Mouse (Mus musculus): ENCODE measurements at regions not wholly inside any gene's neighbourhood (a gene's known extent, or its start where the extent isn't known, plus 50 kb on each side); places are given as distances from the start of the nearest gene placed in this dataset.
A peak's percentile ranks its signal among the peaks of the same experiment; 100 is the strongest.
"Not testable (repeated sequence)": the region's sequence is repeated elsewhere in the genome, so short reads cannot be mapped to it uniquely, and the experiment has no call there.

GRCm38 (mm10) chr7:129764456-129764970 is 172.8 kb downstream of the Wdr11 start:
- H3K27me3 ChIP-seq (replicated peaks; ENCODE audit: control insufficient read depth, insufficient read depth, low read length), result no peaks in the 10 kb centered on the region
- ATAC-seq, result no peak
- H3K9me3 ChIP-seq (ENCODE audit: control insufficient read depth, low read length), result no peaks in the 10 kb centered on the region
- H3K27ac ChIP-seq (ENCODE audit: low read length), result no peak overlapping the region
- no peak overlapping the region for H3K9ac ChIP-seq (replicated peaks; ENCODE audit: low read depth, low read length)
- H3K4me2 ChIP-seq (ENCODE audit: low read length), result no peak overlapping the region
- no peaks in the 10 kb centered on the region for H3K36me3 ChIP-seq (ENCODE audit: control insufficient read depth, insufficient read depth)
- H3K4me1 ChIP-seq (replicated peaks; ENCODE audit: control insufficient read depth, insufficient read depth, low read length), result no peaks in the 10 kb centered on the region; the same call in 1 of the 2 replicates
- 93% methylated on average over 5 of the region's 5 CpGs for WGBS
- no peak overlapping the region for H3K4me3 ChIP-seq (replicated peaks; ENCODE audit: low read length)

GRCm38 (mm10) chr7:129765681-129766080 is 174.0 kb downstream of the Wdr11 start:
- WGBS, result 73% methylated on average over 7 of the region's 7 CpGs
- Histone ChIP-seq H3K4me3 (replicated peaks; ENCODE audit: low read length) (no peak overlapping the region), H3K4me2 (ENCODE audit: low read length) (no peak overlapping the region), H3K9me3 (ENCODE audit: control insufficient read depth, low read length) (no peaks in the 10 kb centered on the region), H3K27ac (ENCODE audit: low read length) (no peak overlapping the region), H3K4me1 (replicated peaks; ENCODE audit: control insufficient read depth, insufficient read depth, low read length) (no peaks in the 10 kb centered on the region; the same call in 1 of the 2 replicates), H3K9ac (replicated peaks; ENCODE audit: low read depth, low read length) (no peak overlapping the region), H3K27me3 (replicated peaks; ENCODE audit: control insufficient read depth, insufficient read depth, low read length) (no peaks in the 10 kb centered on the region), H3K36me3 (ENCODE audit: control insufficient read depth, insufficient read depth) (no peaks in the 10 kb centered on the region)
- no peak for ATAC-seq

DNA sequence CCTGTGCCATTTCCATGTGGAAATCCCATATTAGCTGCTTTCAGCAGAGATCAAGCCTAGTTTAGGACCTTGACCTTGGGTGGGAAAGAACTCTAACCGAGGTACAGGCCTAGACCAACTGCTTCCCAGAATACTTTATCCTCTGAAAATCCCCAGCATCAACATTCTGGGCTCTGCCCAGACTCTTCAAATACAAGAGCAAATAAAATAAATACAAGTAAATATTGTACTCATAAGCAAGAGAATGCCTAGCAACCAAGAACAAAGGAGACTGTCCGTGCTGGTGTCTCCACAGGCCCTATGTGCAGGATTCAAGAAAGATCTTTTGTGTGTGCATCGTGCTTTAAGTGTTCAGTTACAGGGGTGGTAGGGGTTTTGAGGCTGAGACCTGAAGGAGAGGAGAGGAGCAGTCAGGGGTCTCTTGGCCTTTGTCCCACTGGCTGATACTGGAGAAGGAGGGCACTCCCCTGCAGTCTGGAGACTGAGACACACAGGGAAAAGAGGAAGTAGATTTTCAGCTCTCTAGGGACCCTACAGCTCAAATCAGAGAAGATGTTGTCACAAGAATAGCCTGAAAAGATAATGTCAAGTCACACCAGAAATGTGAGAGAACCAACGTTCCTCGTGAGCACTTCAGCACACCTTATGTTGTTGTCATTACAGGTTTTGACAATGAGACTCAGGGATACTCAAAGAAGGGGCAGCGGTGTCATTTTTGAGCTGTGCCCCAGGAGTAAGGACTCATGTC is 174.6 kb downstream of the Wdr11 start:
- Histone ChIP-seq H3K4me2 (ENCODE audit: low read length) (no peak overlapping the region), H3K9ac (replicated peaks; ENCODE audit: low read depth, low read length) (no peak overlapping the region), H3K27ac (ENCODE audit: low read length) (no peak overlapping the region), H3K36me3 (ENCODE audit: control insufficient read depth, insufficient read depth) (no peaks in the 10 kb centered on the region), H3K4me1 (replicated peaks; ENCODE audit: control insufficient read depth, insufficient read depth, low read length) (no peaks in the 10 kb centered on the region; the same call in 1 of the 2 replicates), H3K9me3 (ENCODE audit: control insufficient read depth, low read length) (no peaks in the 10 kb centered on the region), H3K27me3 (replicated peaks; ENCODE audit: control insufficient read depth, insufficient read depth, low read length) (no peaks in the 10 kb centered on the region), H3K4me3 (replicated peaks; ENCODE audit: low read length) (no peak overlapping the region)
- 68% methylated on average over 6 of the region's 6 CpGs for WGBS
- ATAC-seq, result no peak

- not testable (repeated sequence) for ATAC-seq; H3K4me2 ChIP-seq (ENCODE audit: low read length); H3K27me3 ChIP-seq (replicated peaks; ENCODE audit: control insufficient read depth, insufficient read depth, low read length)
Observed at GRCm38 (mm10) chr7:129769673-129770072, 178.0 kb downstream of the Wdr11 start.

DNA sequence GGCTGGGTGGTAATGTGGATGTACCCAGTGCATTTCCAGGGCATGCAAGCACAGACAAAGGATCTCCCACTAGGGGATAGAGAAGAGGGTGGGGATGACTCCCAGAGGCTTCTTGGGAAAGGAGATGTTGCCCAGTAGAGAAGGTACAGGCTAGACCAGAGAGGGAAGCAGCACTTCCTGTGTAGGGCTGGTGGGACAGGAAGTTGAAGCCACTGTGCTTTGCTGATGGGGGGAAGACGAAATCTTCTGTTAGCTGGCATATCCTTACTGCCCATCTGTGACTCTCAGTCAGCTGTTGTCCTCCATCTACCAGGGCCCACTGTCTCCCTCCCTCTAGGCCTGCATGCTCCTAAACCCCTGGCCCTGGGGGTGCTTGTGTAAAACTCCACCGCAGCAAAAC is 180.2 kb downstream of the Wdr11 start:
- H3K4me3 ChIP-seq (replicated peaks; ENCODE audit: low read length), result no peak overlapping the region
- H3K9me3 ChIP-seq (ENCODE audit: control insufficient read depth, low read length), result no peaks in the 10 kb centered on the region
- H3K4me1 ChIP-seq (replicated peaks; ENCODE audit: control insufficient read depth, insufficient read depth, low read length), result peaks cover 18% of the 10 kb centered on the region
- H3K4me2 ChIP-seq (ENCODE audit: low read length), result no peak overlapping the region
- H3K27ac ChIP-seq (ENCODE audit: low read length), result no peak overlapping the region
- H3K27me3 ChIP-seq (replicated peaks; ENCODE audit: control insufficient read depth, insufficient read depth, low read length), result no peaks in the 10 kb centered on the region
- ATAC-seq, result no peak
- H3K36me3 ChIP-seq (ENCODE audit: control insufficient read depth, insufficient read depth), result no peaks in the 10 kb centered on the region
- H3K9ac ChIP-seq (replicated peaks; ENCODE audit: low read depth, low read length), result no peak overlapping the region
- WGBS, result 86% methylated on average over 2 of the region's 2 CpGs

More at GRCm38 (mm10) chr7:129769673-129770072, 178.0 kb downstream of the Wdr11 start:
- not testable (repeated sequence) for H3K4me3 ChIP-seq (replicated peaks; ENCODE audit: low read length); H3K9ac ChIP-seq (replicated peaks; ENCODE audit: low read depth, low read length); H3K36me3 ChIP-seq (ENCODE audit: control insufficient read depth, insufficient read depth); H3K9me3 ChIP-seq (ENCODE audit: control insufficient read depth, low read length); H3K27ac ChIP-seq (ENCODE audit: low read length)
- 94% methylated on average over 1 of the region's 1 CpGs for WGBS
- H3K4me1 ChIP-seq (replicated peaks; ENCODE audit: control insufficient read depth, insufficient read depth, low read length), result peaks cover 10% of the 10 kb centered on the region

DNA sequence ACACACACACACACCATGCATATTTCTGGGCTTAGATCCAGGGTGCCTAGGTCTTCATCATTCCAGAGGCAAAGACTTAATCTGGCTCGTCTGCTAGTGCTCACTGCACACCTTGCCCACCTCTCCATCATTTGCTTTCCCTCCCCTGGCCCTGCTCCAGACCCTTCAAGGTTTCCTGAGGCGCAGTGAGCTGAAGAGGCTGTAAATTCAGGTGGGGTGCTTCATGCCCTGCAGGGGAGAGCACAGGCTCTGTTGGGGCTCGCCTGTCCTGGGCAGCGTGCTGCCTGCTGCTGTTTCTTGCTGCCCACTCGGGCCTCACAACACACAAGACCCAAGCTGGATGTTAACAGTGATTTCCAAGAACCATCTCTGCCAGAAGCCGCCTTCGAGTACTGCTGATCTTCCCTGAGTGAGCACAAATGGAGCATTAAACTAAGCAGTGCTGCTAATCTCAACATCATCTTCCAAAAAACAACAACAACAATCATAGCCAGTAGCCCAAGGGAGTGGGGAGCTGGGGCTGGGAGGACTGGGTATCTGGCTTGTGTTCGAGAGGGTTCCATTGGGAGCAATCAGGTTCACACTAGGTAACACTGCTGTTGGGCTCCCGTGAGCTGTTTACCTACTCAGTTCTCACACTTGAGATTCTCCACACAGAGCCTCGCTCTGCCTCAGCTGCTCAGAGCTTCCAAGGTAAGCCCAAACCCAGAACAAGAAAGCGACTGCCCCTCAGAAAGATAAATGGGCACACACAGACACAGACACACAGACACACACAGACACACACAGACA is 181.1 kb downstream of the Wdr11 start:
- Histone ChIP-seq H3K36me3 (ENCODE audit: control insufficient read depth, insufficient read depth) (no peaks in the 10 kb centered on the region), H3K27ac (ENCODE audit: low read length) (no peak overlapping the region), H3K4me2 (ENCODE audit: low read length) (no peak overlapping the region), H3K9ac (replicated peaks; ENCODE audit: low read depth, low read length) (no peak overlapping the region), H3K4me3 (replicated peaks; ENCODE audit: low read length) (no peak overlapping the region), H3K4me1 (replicated peaks; ENCODE audit: control insufficient read depth, insufficient read depth, low read length) (peaks cover 18% of the 10 kb centered on the region), H3K9me3 (ENCODE audit: control insufficient read depth, low read length) (no peaks in the 10 kb centered on the region), H3K27me3 (replicated peaks; ENCODE audit: control insufficient read depth, insufficient read depth, low read length) (no peaks in the 10 kb centered on the region)
- WGBS, result 75% methylated on average over 11 of the region's 11 CpGs
- no peak for ATAC-seq

- WGBS, result 3% methylated on average over 17 of the region's 17 CpGs
- Histone ChIP-seq H3K27ac (ENCODE audit: low read length) (no peak overlapping the region), H3K9me3 (ENCODE audit: control insufficient read depth, low read length) (no peaks in the 10 kb centered on the region), H3K9ac (replicated peaks; ENCODE audit: low read depth, low read length) (no peak overlapping the region), H3K27me3 (replicated peaks; ENCODE audit: control insufficient read depth, insufficient read depth, low read length) (no peaks in the 10 kb centered on the region), H3K36me3 (ENCODE audit: control insufficient read depth, insufficient read depth) (no peaks in the 10 kb centered on the region), H3K4me3 (replicated peaks; ENCODE audit: low read length) (no peak overlapping the region), H3K4me1 (replicated peaks; ENCODE audit: control insufficient read depth, insufficient read depth, low read length) (peaks cover 33% of the 10 kb centered on the region), H3K4me2 (ENCODE audit: low read length) (peak overlapping the region; percentile 13)
- ATAC-seq, result peak; percentile 27
Observed at GRCm38 (mm10) chr7:129774261-129774861, 182.7 kb downstream of the Wdr11 start.

DNA sequence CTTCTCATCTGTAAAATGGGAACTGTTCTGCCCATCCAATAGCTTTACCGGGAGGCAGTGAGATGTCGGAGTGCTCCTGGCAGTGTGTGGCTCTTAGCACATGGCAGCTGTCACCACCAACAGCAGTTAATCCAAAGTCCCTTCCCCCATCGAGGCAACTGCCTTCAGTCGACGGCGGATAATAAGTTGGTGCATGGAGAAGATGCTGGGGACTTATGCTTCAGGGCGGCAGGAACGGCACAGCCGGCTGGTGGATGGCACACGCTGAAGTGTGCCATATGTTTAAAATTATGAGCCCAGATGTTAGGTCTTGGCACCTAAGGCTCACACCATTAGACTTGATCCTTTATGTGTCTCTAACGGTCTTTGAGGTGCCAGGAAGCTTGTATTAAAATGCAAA is 183.5 kb downstream of the Wdr11 start:
- no peaks in the 10 kb centered on the region for H3K27me3 ChIP-seq (replicated peaks; ENCODE audit: control insufficient read depth, insufficient read depth, low read length)
- ATAC-seq, result peak; percentile 58
- WGBS, result 25% methylated on average over 11 of the region's 11 CpGs

GRCm38 (mm10) chr7:129778842-129779421 is 187.3 kb downstream of the Wdr11 start:
- no peaks in the 10 kb centered on the region for H3K9me3 ChIP-seq (ENCODE audit: control insufficient read depth, low read length)
- no peaks in the 10 kb centered on the region for H3K36me3 ChIP-seq (ENCODE audit: control insufficient read depth, insufficient read depth)
- H3K27ac ChIP-seq (ENCODE audit: low read length), result peak overlapping the region; percentile 64
- peak overlapping the region; percentile 36 for H3K4me2 ChIP-seq (ENCODE audit: low read length)
- ATAC-seq, result peak; percentile 89
- 9% methylated on average over 13 of the region's 13 CpGs for WGBS
- H3K9ac ChIP-seq (replicated peaks; ENCODE audit: low read depth, low read length), result peak overlapping the region; percentile 24
- H3K27me3 ChIP-seq (replicated peaks; ENCODE audit: control insufficient read depth, insufficient read depth, low read length), result no peaks in the 10 kb centered on the region
- peaks cover 33% of the 10 kb centered on the region for H3K4me1 ChIP-seq (replicated peaks; ENCODE audit: control insufficient read depth, insufficient read depth, low read length)
- no peak overlapping the region for H3K4me3 ChIP-seq (replicated peaks; ENCODE audit: low read length)

More for the DNA sequence above, 183.5 kb downstream of the Wdr11 start:
- no peaks in the 10 kb centered on the region for H3K9me3 ChIP-seq (ENCODE audit: control insufficient read depth, low read length)
- no peaks in the 10 kb centered on the region for H3K36me3 ChIP-seq (ENCODE audit: control insufficient read depth, insufficient read depth)
- peaks cover 36% of the 10 kb centered on the region for H3K4me1 ChIP-seq (replicated peaks; ENCODE audit: control insufficient read depth, insufficient read depth, low read length)
- H3K4me2 ChIP-seq (ENCODE audit: low read length), result no peak overlapping the region
- H3K4me3 ChIP-seq (replicated peaks; ENCODE audit: low read length), result no peak overlapping the region
- no peak overlapping the region for H3K27ac ChIP-seq (ENCODE audit: low read length)
- H3K9ac ChIP-seq (replicated peaks; ENCODE audit: low read depth, low read length), result no peak overlapping the region
